Mouse (Mus musculus) kidney, adult 2 months (tissue): ENCODE measurements around the gene Zmiz1.

ENCODE experiments used
- CTCF ChIP-seq: fragments of 200-500 bp; conservative IDR thresholded peaks from 2 replicates; pipeline ENCODE4 v1.5.1; 2011; ENCODE audit warnings: low read depth, mild to moderate bottlenecking, control low read depth, low read length, moderate library complexity, mixed read lengths; ENCODE audit not compliant: insufficient read depth, insufficient read length
- POLR2A ChIP-seq: fragments of 200-500 bp; IDR thresholded peaks from one replicate; pipeline ENCODE4 v1.6.1; 2011; ENCODE audit warnings: low read depth, low read length, control low read depth

GRCm38 (mm10) chr14:25588156-25588555, 129.2 kb downstream of the Zmiz1 start:
- TF ChIP-seq POLR2A (no peak), CTCF (no peak)
